Mouse (Mus musculus): ENCODE measurements around the gene Net1.

DNA sequence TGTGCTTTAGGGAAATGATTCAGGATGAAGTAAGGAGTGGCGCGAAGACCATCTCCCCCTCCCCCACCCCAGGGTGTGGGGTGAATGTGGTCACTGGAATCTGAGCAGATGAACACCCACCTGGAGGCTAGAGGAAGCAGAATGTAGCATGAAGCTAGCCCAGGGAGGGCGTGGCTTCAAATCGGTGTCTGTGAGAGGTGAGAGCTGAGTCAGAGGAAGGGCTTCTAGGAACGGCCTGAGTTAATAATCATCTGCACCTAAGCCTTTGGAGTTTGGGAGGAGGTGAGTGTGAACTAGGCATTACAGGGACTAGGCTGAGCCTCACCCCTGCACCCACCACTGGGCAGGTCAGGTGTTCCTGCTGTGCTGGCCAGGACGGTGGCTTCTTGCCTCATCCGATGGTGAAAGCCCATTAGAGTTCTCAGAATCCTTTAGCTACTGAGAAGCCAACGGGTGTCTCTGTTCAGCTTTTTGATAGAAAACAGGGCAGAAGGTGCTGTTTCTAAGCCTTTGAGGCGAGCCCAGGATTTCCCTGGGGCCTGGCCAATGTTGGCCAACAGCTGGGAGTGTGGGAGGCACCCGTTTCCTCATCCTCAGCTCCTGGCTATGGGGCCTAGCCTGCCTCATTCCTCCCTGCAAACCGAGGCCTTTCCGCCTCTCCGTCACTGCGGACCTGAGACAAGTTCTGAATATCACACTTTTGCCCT lies 52.2 kb downstream of the Net1 start:
- TF ChIP-seq CTCF (IDR thresholded peaks at IDR 0.05; ENCODE audit: extremely low read depth, insufficient read length, insufficient replicate concordance, low read depth, low read length) (no peak), POLR2A (IDR thresholded peaks at IDR 0.05; ENCODE audit: low read depth, low read length) (no peak)

Measured in small intestine, adult 2 months (tissue).